Mouse (Mus musculus) heart, embryonic 15.5 days (tissue): ENCODE measurements around the gene Greb1. TPM values are rescaled to one million over a fixed set of nuclear protein-coding genes. Genes with fewer than 3 reads are reported as not detected.
A peak's percentile ranks its signal among the peaks of the same experiment; 100 is the strongest.

ENCODE experiments used
- ATAC-seq: fragments of 200-750 bp; cut with Nextera tagmentation; replicated peaks from 2 replicates; pipeline ENCODE4 v1.8.0; 2017; ENCODE audit warnings: low read depth, moderate TSS enrichment; ENCODE audit not compliant: insufficient number of reproducible peaks, insufficient read depth, low FRiP score
- H3K27ac ChIP-seq: fragments of 300-500 bp; sonication (generic); 2 replicates; pipeline ENCODE4 v1.5.1; 2015; ENCODE audit warnings: mild to moderate bottlenecking, inconsistent platforms
- H3K27me3 ChIP-seq: fragments of 300-500 bp; sonication (generic); 2 replicates; pipeline ENCODE4 v1.6.1; 2015; ENCODE audit warnings: inconsistent platforms
- H3K36me3 ChIP-seq: fragments of 300-500 bp; sonication (generic); 2 replicates; pipeline ENCODE4 v1.6.1; 2015; ENCODE audit warnings: mild to moderate bottlenecking, inconsistent platforms
- H3K4me1 ChIP-seq: fragments of 300-500 bp; sonication (generic); replicated peaks from 2 replicates; pipeline ENCODE4 v1.6.1; 2015; ENCODE audit warnings: inconsistent platforms
- H3K4me2 ChIP-seq: fragments of 300-500 bp; sonication (generic); 2 replicates; pipeline ENCODE4 v1.6.1; 2015; ENCODE audit warnings: inconsistent platforms, mild to moderate bottlenecking, moderate library complexity
- H3K4me3 ChIP-seq: fragments of 300-500 bp; sonication (generic); 2 replicates; pipeline ENCODE4 v1.5.1; 2015; ENCODE audit warnings: mild to moderate bottlenecking, inconsistent platforms
- H3K9ac ChIP-seq: fragments of 300-500 bp; sonication (generic); 2 replicates; pipeline ENCODE4 v1.6.1; 2015; ENCODE audit warnings: mild to moderate bottlenecking, inconsistent platforms
- H3K9me3 ChIP-seq: fragments of 300-500 bp; sonication (generic); replicated peaks from 2 replicates; pipeline ENCODE4 v1.6.1; 2016; ENCODE audit warnings: inconsistent platforms
- WGBS: fragments of 180-500 bp; shearing (Covaris S2); methylation state at CpG from one replicate; pipeline ENCODE4 v1.1.7; 2015; ENCODE audit warnings: mixed read lengths; 5-methylcytosine and 5-hydroxymethylcytosine counted together
- polyA plus RNA-seq: library from polyadenylated mRNA; unstranded; fragments of >200 nt; fragmentation: Nextera tagmentation; extraction: Ambion mirVana; gene quantifications from 2 replicates; pipeline ENCODE4 v1.2.1, GENCODE M21; 2015

The Greb1 gene
- polyA plus RNA-seq, 1 experiment from 2014 or later, result 0.24 TPM

DNA sequence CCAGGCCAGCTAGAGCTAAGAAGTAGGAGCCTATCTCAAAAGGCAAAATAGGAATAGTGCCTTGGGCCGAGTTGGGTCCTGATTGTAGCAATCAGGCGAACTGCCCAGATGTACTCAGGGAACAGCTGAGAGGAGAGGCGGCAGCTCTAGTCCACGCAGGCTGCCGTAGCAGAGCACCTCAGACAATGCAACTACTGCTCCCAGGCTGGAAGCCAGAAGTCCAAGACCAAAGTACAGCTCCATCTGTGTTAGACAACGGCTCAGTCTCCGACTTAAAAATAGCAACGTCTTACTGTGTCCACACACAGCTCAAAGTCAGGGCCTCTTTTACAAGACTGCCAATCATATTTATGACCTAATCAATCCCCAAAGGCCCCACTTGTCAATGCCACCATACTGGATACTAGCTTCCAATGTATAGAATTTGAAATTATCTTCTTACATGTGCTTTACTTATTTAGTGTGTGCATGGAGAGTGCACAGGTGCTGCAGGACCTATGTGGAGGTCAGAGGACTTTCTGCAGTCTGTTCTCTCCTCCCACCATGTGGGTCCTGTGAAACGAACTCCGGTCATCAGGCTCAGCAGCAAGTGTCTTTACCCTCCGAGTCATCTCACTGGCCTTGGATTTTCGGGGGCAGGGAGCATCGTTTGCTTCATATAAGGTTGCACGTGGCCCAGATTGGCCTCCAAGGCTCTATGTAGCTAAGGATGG is 19.5 kb downstream of the Greb1 start:
- Histone ChIP-seq H3K27ac (no peak overlapping the region), H3K36me3 (no peaks in the 10 kb centered on the region), H3K27me3 (no peaks in the 10 kb centered on the region), H3K9ac (no peak overlapping the region), H3K4me2 (no peak overlapping the region), H3K4me1 (no peaks in the 10 kb centered on the region), H3K9me3 (no peaks in the 10 kb centered on the region), H3K4me3 (no peak overlapping the region)
- 63% methylated on average over 14 of the region's 14 CpGs for WGBS
- ATAC-seq, result no peak

DNA sequence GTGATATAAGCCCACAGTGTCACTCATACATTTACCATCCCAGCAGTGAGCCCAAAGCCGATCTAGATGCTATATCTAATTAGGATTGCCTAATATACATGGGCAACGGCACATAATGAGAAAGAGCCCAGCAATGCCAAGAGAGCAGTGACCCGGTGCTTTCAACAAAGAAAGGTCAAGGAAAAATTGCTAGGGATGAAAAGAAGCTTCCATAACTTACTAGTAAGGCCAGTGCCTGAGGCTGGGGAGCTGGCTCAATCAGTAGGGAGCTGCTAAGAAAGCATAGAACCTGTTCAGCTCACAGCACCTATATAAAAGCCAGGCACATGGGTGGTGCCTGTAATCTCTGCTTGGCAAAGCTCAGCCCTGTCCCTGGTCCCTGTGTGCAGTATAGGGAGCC is 20.4 kb downstream of the Greb1 start:
- H3K9ac ChIP-seq, result no peak overlapping the region
- ATAC-seq, result no peak
- H3K9me3 ChIP-seq, result no peaks in the 10 kb centered on the region
- H3K27ac ChIP-seq, result no peak overlapping the region
- H3K27me3 ChIP-seq, result no peaks in the 10 kb centered on the region
- H3K4me1 ChIP-seq, result no peaks in the 10 kb centered on the region
- no peak overlapping the region for H3K4me2 ChIP-seq
- H3K36me3 ChIP-seq, result no peaks in the 10 kb centered on the region
- H3K4me3 ChIP-seq, result no peak overlapping the region
- 90% methylated on average over 3 of the region's 3 CpGs for WGBS

DNA sequence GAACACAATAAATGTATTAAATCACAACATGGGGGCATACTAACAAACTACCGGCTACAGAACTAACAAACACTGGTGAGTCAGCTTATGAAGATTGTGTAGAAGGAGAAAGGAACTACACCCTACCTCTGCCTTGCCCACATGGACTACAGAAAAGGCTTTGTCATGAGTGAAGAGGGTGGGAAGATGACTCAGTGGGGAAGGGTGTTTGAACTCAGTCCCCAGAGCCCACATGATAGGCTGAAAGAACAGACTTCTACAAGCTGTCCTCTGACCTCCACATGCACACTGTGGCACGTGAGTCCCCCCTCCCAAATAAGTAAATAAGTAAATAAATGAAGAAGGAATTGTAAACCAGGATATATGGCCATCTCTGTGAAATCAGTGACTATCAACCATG is 21.5 kb downstream of the Greb1 start:
- Histone ChIP-seq H3K4me1 (no peaks in the 10 kb centered on the region), H3K4me2 (no peak overlapping the region), H3K27ac (no peak overlapping the region), H3K4me3 (no peak overlapping the region), H3K9ac (no peak overlapping the region), H3K9me3 (no peaks in the 10 kb centered on the region), H3K27me3 (no peaks in the 10 kb centered on the region), H3K36me3 (no peaks in the 10 kb centered on the region)
- 75% methylated on average over 2 of the region's 2 CpGs for WGBS
- no peak for ATAC-seq

DNA sequence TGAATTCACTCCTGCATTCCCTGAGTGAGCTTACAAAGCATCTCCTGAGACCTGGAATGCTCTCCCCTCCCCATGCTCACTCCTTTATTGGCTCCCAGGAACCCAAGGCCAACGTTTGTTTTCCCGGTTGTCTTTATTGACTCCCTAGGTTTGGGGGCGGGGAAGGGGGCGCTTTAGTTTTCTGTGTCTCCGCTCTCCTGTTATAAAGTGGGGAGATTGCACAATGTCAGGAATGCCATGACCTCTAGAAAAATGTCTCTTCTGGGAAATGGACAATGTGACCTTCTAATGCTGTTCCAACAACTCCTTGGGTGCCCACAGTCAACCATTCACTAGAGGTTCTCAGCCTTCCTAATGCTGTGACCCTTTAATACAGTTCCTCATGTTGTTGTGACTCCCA is 22.2 kb downstream of the Greb1 start:
- no peak for ATAC-seq
- no peak overlapping the region for H3K4me3 ChIP-seq
- H3K9ac ChIP-seq, result no peak overlapping the region
- H3K27ac ChIP-seq, result no peak overlapping the region
- WGBS, result 75% methylated on average over 5 of the region's 5 CpGs
- H3K4me1 ChIP-seq, result no peaks in the 10 kb centered on the region
- no peaks in the 10 kb centered on the region for H3K36me3 ChIP-seq
- H3K4me2 ChIP-seq, result no peak overlapping the region
- H3K9me3 ChIP-seq, result no peaks in the 10 kb centered on the region
- H3K27me3 ChIP-seq, result no peaks in the 10 kb centered on the region

DNA sequence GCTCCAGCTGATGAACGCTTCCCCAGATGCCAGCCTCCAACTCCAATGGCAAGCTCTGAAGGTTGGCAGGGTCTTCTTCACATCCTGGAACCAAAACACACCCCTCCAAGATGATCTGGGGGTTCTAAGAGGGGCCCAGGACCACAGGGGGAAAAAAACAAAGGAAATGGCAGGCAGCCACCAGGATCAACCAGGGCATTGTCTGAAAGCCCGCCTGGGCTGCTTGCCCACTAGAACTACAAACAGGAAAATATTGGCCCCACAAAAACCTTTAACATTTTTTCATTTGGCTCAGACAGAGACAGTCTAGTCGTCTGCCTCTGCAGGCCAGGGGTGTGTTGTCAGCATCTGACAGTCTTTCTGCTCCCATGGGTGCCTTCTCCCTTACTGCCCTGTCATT is 25.3 kb downstream of the Greb1 start:
- Histone ChIP-seq H3K4me3 (no peak overlapping the region), H3K9ac (no peak overlapping the region), H3K36me3 (no peaks in the 10 kb centered on the region), H3K27ac (no peak overlapping the region), H3K27me3 (no peaks in the 10 kb centered on the region), H3K4me2 (no peak overlapping the region), H3K9me3 (no peaks in the 10 kb centered on the region), H3K4me1 (no peaks in the 10 kb centered on the region)
- no peak for ATAC-seq
- WGBS, result 46% methylated on average over 3 of the region's 3 CpGs

DNA sequence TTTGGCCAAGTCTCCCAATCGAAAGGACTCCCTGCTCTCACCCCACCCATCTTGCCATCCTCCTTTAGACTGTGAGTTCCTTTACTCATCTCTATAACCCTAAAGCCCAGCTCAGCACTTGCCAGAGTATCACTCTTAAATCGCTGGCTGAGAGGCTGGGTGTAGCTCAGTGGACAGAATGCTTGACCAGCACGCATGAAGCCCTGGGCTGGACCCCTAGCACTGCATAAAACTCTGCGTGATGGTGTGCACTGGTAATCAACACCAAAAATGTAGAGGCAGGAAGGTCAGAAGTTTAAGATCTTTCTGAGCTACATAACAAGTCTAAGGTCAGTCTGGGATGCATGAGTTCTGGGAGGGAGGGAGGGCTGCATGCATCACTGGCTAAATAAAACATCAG is 26.1 kb downstream of the Greb1 start:
- no peak overlapping the region for H3K27ac ChIP-seq
- no peak for ATAC-seq

DNA sequence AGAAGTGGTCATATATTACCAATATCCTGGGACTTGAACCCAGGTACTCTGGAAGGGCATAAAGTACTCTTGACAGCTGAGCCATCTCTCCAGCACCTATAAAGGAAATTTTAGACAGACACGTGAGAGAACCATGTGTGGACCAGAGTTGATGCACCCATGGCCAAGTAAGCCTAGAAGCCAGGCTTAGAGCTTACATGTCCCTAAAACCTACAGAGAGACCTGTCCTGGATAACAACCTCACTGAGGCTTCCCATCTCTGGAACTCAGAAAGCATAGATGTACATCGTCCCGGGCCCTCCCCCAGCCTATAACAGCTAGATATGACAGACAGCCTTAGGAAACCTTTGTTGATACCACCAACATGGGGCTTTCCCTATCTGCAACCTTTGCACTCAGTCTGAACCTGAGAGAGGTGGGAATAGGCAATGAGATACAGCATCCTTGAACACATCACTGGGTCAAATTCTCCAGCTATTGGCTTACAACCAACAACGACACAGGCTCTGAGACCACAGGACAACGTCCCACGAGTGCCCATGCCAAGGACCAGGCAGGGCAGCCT is 31.0 kb downstream of the Greb1 start:
- 79% methylated on average over 6 of the region's 6 CpGs for WGBS
- 0 out of 2 replicates have a peak, but pooled peaks cover 2% of the 10 kb centered on the region for H3K4me1 ChIP-seq
- H3K9me3 ChIP-seq, result no peaks in the 10 kb centered on the region
- ATAC-seq, result no peak
- H3K27me3 ChIP-seq, result no peaks in the 10 kb centered on the region
- H3K9ac ChIP-seq, result no peak overlapping the region
- H3K4me3 ChIP-seq, result no peak overlapping the region
- H3K36me3 ChIP-seq, result no peaks in the 10 kb centered on the region
- no peak overlapping the region for H3K27ac ChIP-seq
- H3K4me2 ChIP-seq, result no peak overlapping the region

More for the DNA sequence above, 26.1 kb downstream of the Greb1 start:
- H3K4me1 ChIP-seq, result no peaks in the 10 kb centered on the region
- H3K9ac ChIP-seq, result no peak overlapping the region
- 87% methylated on average over 4 of the region's 4 CpGs for WGBS
- H3K4me3 ChIP-seq, result no peak overlapping the region
- H3K36me3 ChIP-seq, result no peaks in the 10 kb centered on the region
- H3K4me2 ChIP-seq, result no peak overlapping the region
- H3K27me3 ChIP-seq, result no peaks in the 10 kb centered on the region
- H3K9me3 ChIP-seq, result no peaks in the 10 kb centered on the region

GRCm38 (mm10) chr12:16768711-16769110 is 32.0 kb downstream of the Greb1 start:
- Histone ChIP-seq H3K27ac (no peak overlapping the region), H3K4me1 (0 out of 2 replicates have a peak, but pooled peaks cover 2% of the 10 kb centered on the region), H3K4me3 (no peak overlapping the region), H3K9ac (no peak overlapping the region), H3K27me3 (no peaks in the 10 kb centered on the region), H3K9me3 (no peaks in the 10 kb centered on the region), H3K4me2 (no peak overlapping the region), H3K36me3 (no peaks in the 10 kb centered on the region)
- ATAC-seq, result no peak
- WGBS, result 65% methylated on average over 2 of the region's 2 CpGs

DNA sequence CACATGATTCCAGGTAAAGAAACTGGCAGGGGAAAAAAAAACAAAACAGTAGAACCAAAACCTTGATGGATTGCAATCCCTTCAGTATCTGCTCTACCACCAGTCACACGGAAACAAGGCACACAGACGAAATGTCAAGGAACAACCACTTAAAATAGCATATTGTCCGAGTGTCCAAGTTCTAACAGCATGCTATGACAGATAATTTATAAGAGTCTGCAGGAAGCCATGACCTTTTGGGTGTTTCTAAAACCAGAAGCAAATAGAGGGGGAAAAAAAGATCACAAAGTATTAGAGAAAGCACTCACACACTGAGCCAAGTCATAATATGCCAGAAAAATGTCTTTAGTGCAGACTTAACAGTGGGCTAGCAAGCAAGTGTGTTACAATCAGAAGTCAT is 32.4 kb downstream of the Greb1 start:
- Histone ChIP-seq H3K9ac (no peak overlapping the region), H3K9me3 (no peaks in the 10 kb centered on the region), H3K4me2 (no peak overlapping the region), H3K4me1 (0 out of 2 replicates have a peak, but pooled peaks cover 2% of the 10 kb centered on the region), H3K4me3 (no peak overlapping the region), H3K27ac (no peak overlapping the region), H3K27me3 (no peaks in the 10 kb centered on the region), H3K36me3 (no peaks in the 10 kb centered on the region)
- 24% methylated on average over 3 of the region's 3 CpGs for WGBS
- ATAC-seq, result no peak

DNA sequence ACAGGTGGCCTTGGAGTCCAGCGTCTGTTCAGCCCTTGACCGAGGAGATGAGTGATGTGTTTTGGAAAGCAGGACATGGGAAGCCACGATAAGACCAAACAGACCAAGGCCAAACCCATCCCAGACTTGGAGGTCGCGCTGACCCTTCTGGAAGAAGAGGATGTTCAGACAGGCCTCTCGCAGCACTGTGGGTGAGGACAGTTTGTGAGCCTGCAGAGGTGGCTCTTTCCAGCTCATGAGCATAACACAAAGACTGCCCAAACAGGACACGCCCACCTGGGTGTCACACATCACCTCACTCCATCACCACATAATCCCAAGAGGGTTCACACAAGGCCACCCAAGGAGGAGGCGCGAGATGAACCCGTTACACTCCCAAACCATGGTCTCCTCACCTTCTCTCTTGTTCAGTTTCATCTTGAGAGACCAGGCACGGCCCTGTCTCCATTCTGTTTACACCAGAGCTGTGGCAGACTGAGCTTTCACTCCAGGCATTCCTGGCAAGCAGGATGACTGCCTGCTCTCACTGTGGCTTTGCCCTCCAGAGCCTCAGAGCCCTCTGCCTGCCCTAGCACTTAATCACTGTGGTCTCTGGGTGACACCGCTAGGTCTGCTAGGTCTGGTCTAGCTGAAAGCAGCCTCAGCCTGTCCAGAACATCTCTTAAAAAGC is 35.8 kb downstream of the Greb1 start:
- Histone ChIP-seq H3K4me3 (no peak overlapping the region), H3K4me1 (peaks cover 6% of the 10 kb centered on the region), H3K27me3 (no peaks in the 10 kb centered on the region), H3K36me3 (no peaks in the 10 kb centered on the region), H3K27ac (no peak overlapping the region), H3K4me2 (no peak overlapping the region), H3K9ac (no peak overlapping the region), H3K9me3 (no peaks in the 10 kb centered on the region)
- ATAC-seq, result peak; percentile 27; the same call in 1 of the 2 replicates
- 46% methylated on average over 12 of the region's 12 CpGs for WGBS

DNA sequence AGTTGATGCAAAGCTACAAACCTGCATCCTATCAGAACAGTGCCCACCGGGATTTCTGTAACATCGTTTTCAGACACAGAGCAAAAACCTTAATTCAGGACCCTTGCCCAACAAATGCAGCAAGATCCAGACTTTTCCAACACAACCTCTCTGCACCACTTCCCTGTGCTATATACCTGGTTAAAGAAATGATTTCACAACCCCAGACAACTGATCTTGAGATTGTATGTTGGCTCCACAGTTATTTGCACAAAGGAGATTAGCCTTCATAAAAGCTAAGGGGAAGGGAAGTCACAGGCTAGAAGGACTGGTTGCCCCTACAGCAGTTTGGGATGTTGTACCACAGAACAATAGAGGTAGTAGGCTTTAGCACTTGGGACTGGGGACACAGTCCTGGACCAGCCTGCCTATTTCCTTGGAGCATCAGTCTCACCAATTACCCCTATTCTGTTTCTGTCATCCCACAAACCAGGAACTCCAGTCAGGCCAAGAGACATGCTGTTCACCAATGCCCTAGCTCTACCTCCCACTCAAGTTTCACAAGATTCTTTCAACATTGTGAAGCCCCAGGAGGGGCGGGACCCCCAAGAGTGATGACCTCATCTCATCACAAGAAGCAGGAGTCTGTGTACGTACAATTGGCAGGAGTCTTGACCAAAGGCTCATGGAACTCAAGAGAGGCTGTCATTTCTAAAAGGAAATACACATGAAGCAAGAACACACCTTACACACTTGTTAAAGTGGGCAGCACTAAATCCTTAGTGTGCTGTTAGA is 36.9 kb downstream of the Greb1 start:
- no peaks in the 10 kb centered on the region for H3K27me3 ChIP-seq
- H3K4me2 ChIP-seq, result no peak overlapping the region
- 76% methylated on average over 4 of the region's 4 CpGs for WGBS
- H3K36me3 ChIP-seq, result no peaks in the 10 kb centered on the region
- H3K4me3 ChIP-seq, result no peak overlapping the region
- H3K9ac ChIP-seq, result no peak overlapping the region
- no peak for ATAC-seq
- no peaks in the 10 kb centered on the region for H3K9me3 ChIP-seq
- H3K27ac ChIP-seq, result no peak overlapping the region
- peaks cover 6% of the 10 kb centered on the region for H3K4me1 ChIP-seq
